Mouse (Mus musculus) neural tube, embryonic 14.5 days (tissue): ENCODE measurements around the gene 1600014C10Rik. TPM values are rescaled to one million over a fixed set of nuclear protein-coding genes. Genes with fewer than 3 reads are reported as not detected.

Experiments used
- ATAC-seq: fragments of 200-750 bp; cut with Nextera tagmentation; 2 replicates; pipeline ENCODE4 v1.8.0; 2017; ENCODE audit warnings: low read depth, mild to moderate bottlenecking, moderate TSS enrichment, moderate library complexity
- H3K27ac ChIP-seq: fragments of 300-500 bp; sonication (generic); 2 replicates; pipeline ENCODE4 v1.5.1; 2014; ENCODE audit warnings: low read depth, mild to moderate bottlenecking, control low read depth, low read length, moderate library complexity, mixed read lengths
- H3K27me3 ChIP-seq: fragments of 300-500 bp; sonication (generic); 2 replicates; pipeline ENCODE4 v1.6.1; 2014; ENCODE audit warnings: low read length; ENCODE audit not compliant: control insufficient read depth, insufficient read depth
- H3K36me3 ChIP-seq: fragments of 300-500 bp; sonication (generic); 2 replicates; pipeline ENCODE4 v1.6.1; 2014; ENCODE audit warnings: low read length, mixed read lengths; ENCODE audit not compliant: control insufficient read depth, insufficient read depth
- H3K4me1 ChIP-seq: fragments of 300-500 bp; sonication (generic); 2 replicates; pipeline ENCODE4 v1.6.1; 2014; ENCODE audit warnings: low read length; ENCODE audit not compliant: control insufficient read depth, insufficient read depth
- H3K4me2 ChIP-seq: fragments of 300-500 bp; sonication (generic); 2 replicates; pipeline ENCODE4 v1.6.1; 2014; ENCODE audit warnings: mild to moderate bottlenecking, low read depth, low read length, control low read depth
- H3K4me3 ChIP-seq: fragments of 300-500 bp; sonication (generic); 2 replicates; pipeline ENCODE4 v1.5.1; 2014; ENCODE audit warnings: low read depth, low read length, control low read depth, mixed read lengths
- H3K9ac ChIP-seq: fragments of 300-500 bp; sonication (generic); replicated peaks from 2 replicates; pipeline ENCODE4 v1.6.1; 2014; ENCODE audit warnings: low read depth, mild to moderate bottlenecking, control low read depth, low read length, mixed read lengths
- H3K9me3 ChIP-seq: fragments of 300-500 bp; sonication (generic); 2 replicates; pipeline ENCODE4 v1.6.1; 2016; ENCODE audit warnings: low read length; ENCODE audit not compliant: control insufficient read depth
- WGBS: fragments of 180-500 bp; shearing (Covaris S2); extraction: QIAGEN DNeasy Blood & Tissue Kit; methylation state at CpG from one replicate; pipeline ENCODE4 v1.1.7; 2014; 5-methylcytosine and 5-hydroxymethylcytosine counted together
- polyA plus RNA-seq: library from polyadenylated mRNA; unstranded; fragments of >200 nt; fragmentation: Nextera tagmentation; extraction: Ambion mirVana; gene quantifications from 2 replicates; pipeline ENCODE4 v1.2.1, GENCODE M21; 2014

1600014C10Rik gene
- polyA plus RNA-seq, 1 experiment from 2014 or later, result 31.3 TPM

DNA sequence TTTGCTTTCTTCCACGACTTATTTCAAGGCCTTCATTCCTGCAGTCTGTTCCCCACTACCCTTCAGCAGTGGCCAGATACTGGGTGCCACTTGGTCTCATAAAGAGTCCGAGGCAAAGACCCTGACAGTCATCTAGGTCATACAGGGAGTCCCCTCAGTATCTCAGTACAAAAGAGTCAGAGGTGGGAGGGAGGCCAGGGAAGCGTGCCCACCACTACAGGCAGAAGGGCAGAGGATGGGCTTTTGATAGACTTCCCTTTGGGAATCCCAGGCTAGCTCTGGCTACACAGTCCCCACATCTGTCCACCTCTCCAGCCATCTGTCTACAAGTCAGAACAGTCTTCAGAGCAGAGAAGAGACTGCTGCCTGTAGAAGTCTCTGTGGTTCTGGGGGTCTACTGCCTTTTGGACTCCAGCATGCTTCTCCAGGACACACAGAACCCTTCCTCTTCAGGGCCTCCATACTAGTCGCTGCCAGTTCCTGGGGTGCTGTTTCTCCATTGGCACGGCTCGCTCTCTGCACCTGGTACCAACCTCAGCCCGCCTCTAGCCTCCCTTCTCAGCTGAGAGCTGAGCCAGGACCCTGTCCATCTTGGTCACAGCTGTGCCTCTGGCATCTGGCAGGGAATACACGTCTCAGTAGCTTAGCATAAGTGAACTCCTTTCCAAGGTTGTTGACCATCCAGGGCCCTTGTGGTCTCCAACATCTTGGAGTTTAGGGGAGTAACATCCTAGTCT lies 35.8 kb downstream of the 1600014C10Rik start:
- Histone ChIP-seq H3K4me2 (no peak overlapping the region), H3K9me3 (no peaks in the 10 kb centered on the region), H3K4me3 (no peak overlapping the region), H3K4me1 (no peaks in the 10 kb centered on the region), H3K9ac (no peak overlapping the region), H3K36me3 (no peaks in the 10 kb centered on the region), H3K27me3 (no peaks in the 10 kb centered on the region), H3K27ac (no peak overlapping the region)
- no peak for ATAC-seq
- 72% methylated on average over 8 of the region's 8 CpGs for WGBS

DNA sequence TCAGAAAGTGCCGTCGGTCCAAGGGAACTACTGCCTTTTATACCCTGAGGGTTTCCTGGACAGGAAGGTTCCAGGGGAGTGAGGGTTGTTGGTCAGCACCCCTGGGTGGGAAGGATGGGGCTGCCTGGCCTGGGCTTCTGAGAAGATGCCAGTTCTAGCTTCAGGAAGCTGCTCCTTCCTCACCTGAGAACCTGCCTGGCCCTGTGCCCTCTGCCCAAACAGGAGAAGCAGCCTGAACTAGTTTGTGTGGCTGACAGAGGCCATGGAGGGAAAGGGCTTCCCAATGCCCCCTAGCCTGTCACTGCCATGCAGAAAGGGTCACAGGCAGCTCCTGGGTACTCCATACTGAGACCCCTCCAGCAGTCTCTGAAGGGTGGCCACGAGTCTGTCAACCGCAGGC lies 36.5 kb downstream of the 1600014C10Rik start:
- ATAC-seq, result no peak
- H3K4me1 ChIP-seq, result no peaks in the 10 kb centered on the region
- no peak overlapping the region for H3K9ac ChIP-seq
- no peak overlapping the region for H3K27ac ChIP-seq
- 95% methylated on average over 4 of the region's 4 CpGs for WGBS
- H3K9me3 ChIP-seq, result no peaks in the 10 kb centered on the region
- H3K27me3 ChIP-seq, result no peaks in the 10 kb centered on the region
- no peaks in the 10 kb centered on the region for H3K36me3 ChIP-seq
- no peak overlapping the region for H3K4me2 ChIP-seq
- no peak overlapping the region for H3K4me3 ChIP-seq

DNA sequence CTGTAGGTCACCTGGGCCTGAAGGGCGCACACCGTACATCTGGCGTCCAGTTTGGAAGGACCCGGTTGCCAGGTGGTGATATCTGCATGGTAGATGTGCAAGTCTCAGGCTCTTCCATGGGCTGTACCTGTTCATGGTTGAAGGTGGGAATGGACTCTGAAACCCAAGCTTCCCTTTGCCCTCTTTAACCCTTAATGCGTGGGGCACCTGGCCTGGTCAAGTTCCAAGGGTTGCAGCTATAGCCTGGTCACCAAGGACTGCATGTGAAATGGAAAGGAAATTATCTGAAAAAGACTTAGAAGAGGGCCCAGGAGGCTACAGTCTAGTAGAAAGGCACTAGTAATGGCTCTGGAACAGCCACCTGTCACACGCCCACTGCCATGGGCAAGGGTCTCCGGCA lies 37.8 kb downstream of the 1600014C10Rik start:
- H3K9ac ChIP-seq, result no peak overlapping the region
- H3K27ac ChIP-seq, result no peak overlapping the region
- 98% methylated on average over 7 of the region's 7 CpGs for WGBS
- H3K4me3 ChIP-seq, result no peak overlapping the region
- H3K4me2 ChIP-seq, result no peak overlapping the region
- H3K4me1 ChIP-seq, result no peaks in the 10 kb centered on the region
- H3K36me3 ChIP-seq, result no peaks in the 10 kb centered on the region
- H3K27me3 ChIP-seq, result no peaks in the 10 kb centered on the region
- ATAC-seq, result no peak
- no peaks in the 10 kb centered on the region for H3K9me3 ChIP-seq

DNA sequence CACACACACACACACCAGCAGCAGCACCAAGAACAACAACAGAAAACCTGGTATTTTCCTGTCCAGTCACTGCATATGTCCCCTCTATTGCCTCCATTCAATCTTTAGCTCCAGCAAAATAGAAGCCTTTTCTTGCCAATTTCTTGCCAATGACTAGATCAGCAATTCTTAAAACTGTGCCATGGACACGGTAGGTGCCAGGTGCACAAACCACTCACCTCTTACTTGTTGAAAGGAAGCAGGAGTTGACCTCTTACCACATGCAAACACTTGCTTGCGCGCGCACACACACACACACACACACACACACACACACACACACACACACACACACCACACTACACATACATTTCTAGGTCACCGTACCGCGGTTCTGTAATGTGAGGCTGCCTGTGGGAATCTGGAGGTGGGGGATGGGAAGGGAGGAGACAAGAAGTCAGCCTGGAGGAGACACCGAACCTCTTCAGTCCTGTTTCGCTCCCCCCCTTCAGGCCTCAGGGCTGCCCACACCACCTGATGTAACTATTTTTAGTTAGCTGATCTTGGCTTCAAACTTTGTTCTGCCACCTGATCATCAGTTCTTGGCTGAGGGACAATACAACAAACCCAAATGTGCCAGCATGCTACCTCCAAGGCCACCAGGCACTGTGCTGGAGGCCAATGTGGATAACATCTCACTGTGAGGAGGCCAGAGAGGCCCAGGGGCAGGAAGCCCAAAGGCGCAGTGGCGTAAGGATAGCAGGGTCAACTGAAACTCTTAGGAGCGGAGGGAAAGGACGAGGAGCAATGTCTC lies 41.8 kb downstream of the 1600014C10Rik start:
- H3K27me3 ChIP-seq, result no peaks in the 10 kb centered on the region
- H3K9me3 ChIP-seq, result no peaks in the 10 kb centered on the region
- no peak overlapping the region for H3K9ac ChIP-seq
- H3K4me3 ChIP-seq, result no peak overlapping the region
- no peak overlapping the region for H3K4me2 ChIP-seq
- no peak overlapping the region for H3K27ac ChIP-seq
- ATAC-seq, result no peak
- no peaks in the 10 kb centered on the region for H3K36me3 ChIP-seq
- 89% methylated on average over 13 of the region's 13 CpGs for WGBS
- peaks cover 5% of the 10 kb centered on the region; the same call in 1 of the 2 replicates for H3K4me1 ChIP-seq

DNA sequence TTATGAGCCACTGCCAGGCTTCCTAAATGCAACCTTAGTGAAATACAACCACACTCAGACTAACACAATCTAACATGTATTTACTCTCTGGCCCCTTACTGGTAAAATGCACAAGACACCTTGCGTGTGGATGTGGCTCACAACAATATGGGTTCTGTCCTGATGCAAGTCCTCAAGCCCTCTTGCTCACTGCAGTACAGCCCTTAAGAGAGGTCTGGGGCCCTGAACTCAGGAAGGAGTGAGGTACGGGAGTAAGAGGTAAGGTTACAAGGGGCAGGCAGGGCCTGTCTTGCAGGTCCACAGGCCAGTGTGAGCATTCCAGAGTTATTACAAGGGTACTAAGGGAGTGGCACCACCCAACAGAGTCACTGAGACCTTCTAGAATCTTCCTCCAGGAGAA lies 43.2 kb downstream of the 1600014C10Rik start:
- Histone ChIP-seq H3K4me2 (no peak overlapping the region), H3K4me3 (no peak overlapping the region), H3K9me3 (no peaks in the 10 kb centered on the region), H3K27ac (no peak overlapping the region), H3K9ac (no peak overlapping the region), H3K36me3 (no peaks in the 10 kb centered on the region), H3K4me1 (peaks cover 5% of the 10 kb centered on the region; the same call in 1 of the 2 replicates), H3K27me3 (no peaks in the 10 kb centered on the region)
- WGBS, result 82% methylated on average over 2 of the region's 2 CpGs
- ATAC-seq, result no peak

DNA sequence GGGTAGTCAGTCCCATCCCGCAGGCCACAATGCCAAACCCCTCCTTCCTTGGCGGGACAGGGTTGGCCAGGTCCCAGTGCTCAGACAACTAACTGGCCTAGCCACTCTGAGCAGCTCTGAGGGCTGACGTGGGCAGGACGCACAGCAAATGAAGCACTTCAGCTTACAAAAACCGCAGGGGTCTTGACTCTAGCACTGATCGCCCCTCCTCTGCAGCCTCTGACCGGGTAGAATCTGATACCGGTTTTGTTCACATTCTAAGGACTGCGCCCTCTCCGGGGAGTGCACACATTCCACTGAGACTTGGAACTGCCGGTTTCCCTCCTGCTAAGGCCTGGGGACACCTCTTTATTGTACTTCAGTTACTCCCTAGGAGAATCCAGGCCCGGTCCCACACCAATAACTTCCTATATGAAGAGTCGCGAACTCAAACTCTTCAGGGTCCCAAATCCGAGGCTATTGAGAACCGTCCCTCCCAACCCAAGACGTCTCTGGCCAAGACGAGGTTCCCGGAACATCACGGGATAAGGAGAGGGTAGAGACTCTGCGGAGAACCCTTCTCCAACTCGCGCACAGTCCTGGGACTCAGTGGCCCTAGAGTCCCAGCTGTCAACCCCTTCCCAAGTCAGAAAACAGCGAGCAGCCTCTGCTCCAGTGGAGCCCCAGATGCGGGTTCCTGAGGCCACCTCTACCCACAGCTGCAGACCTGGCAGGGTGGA lies 44.3 kb downstream of the 1600014C10Rik start:
- Histone ChIP-seq H3K36me3 (no peaks in the 10 kb centered on the region), H3K27me3 (no peaks in the 10 kb centered on the region), H3K27ac (no peak overlapping the region), H3K9ac (peak overlapping the region; percentile 35; the same call in 1 of the 2 replicates), H3K9me3 (no peaks in the 10 kb centered on the region), H3K4me2 (peak overlapping the region; percentile 80), H3K4me1 (peaks cover 5% of the 10 kb centered on the region; the same call in 1 of the 2 replicates), H3K4me3 (peak overlapping the region; percentile 37)
- ATAC-seq, result peak; percentile 58
- WGBS, result under 1% methylated on average over 25 of the region's 25 CpGs

DNA sequence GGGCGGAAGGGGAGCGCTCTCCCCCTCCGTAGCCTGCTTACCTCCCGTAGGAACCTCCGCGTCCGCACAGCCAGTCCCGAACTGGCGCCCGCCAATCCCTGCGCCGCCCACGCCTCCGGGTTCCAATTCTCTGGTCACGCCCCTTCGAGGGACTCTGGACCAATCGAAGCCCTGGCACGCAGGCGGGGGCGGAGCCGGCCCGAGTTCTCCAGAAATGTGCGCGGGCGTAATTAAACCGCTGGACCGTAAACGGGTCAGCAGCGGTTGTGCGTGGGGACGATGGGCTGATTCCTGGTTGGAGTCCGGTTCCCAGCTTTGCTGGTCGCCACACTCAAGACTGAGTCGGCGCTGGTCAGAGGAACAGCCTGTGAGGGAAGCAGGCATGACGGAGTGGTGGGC lies 44.9 kb downstream of the 1600014C10Rik start, which contains the start of gene Plekhf1:
Gene Plekhf1 (minus strand): TSS at position 117 of the 399 bp plus-strand sequence.
- under 1% methylated on average over 36 of the region's 36 CpGs for WGBS
- Histone ChIP-seq H3K27me3 (no peaks in the 10 kb centered on the region), H3K9me3 (no peaks in the 10 kb centered on the region), H3K9ac (peak within 1 kb of the TSS; percentile 35; the same call in 1 of the 2 replicates), H3K27ac (no peak within 1 kb of the TSS), H3K4me2 (peak within 1 kb of the TSS; percentile 80), H3K4me3 (peak within 1 kb of the TSS; percentile 37), H3K4me1 (peaks cover 5% of the 10 kb centered on the region; the same call in 1 of the 2 replicates), H3K36me3 (no peaks in the 10 kb centered on the region)
- peak; percentile 92 for ATAC-seq

DNA sequence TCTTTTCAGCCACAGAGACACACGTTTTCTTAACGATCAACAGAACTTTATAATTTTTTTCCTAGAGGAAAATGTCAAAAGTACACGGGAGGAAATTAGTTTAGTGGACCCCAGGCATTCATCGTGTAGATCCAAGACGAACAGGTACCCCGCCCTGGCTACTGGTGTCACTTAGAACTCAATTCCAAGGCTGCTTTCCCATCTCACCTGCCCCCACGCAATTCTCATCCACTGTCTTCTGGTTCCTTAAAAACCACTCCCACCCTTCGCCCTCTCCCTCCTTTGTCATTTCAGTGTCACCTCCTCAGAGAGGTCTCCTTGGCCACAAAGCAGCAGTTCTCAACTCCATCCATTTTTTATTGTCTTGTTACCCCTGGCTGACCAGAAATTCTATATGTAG lies 45.3 kb downstream of the 1600014C10Rik start:
- H3K9ac ChIP-seq, result no peak overlapping the region
- no peak for ATAC-seq
- WGBS, result 30% methylated on average over 8 of the region's 8 CpGs

More for the DNA sequence above, 45.3 kb downstream of the 1600014C10Rik start:
- H3K4me3 ChIP-seq, result peak overlapping the region; percentile 37
- H3K36me3 ChIP-seq, result no peaks in the 10 kb centered on the region
- no peaks in the 10 kb centered on the region for H3K9me3 ChIP-seq
- peak overlapping the region; percentile 80 for H3K4me2 ChIP-seq
- no peak overlapping the region for H3K27ac ChIP-seq
- peaks cover 5% of the 10 kb centered on the region; the same call in 1 of the 2 replicates for H3K4me1 ChIP-seq
- H3K27me3 ChIP-seq, result no peaks in the 10 kb centered on the region
